Mouse (Mus musculus) adrenal gland, postnatal 4 days (tissue): ENCODE measurements around the gene Cntd1. TPM values are rescaled to one million over a fixed set of nuclear protein-coding genes. Genes with fewer than 3 reads are reported as not detected.
A peak's percentile ranks its signal among the peaks of the same experiment; 100 is the strongest.

ENCODE experiments used
- DNase-seq, 2 experiments: peaks; one replicate each; pipeline ENCODE4 v3.0.0; 2021 to 2022; ENCODE audit warnings: low spot score in 2 of 2, mixed read lengths in 2 of 2
- total RNA-seq, 2 experiments: library from RNA; stranded (reverse); gene quantifications; 2 replicates each; pipeline ENCODE4 v1.2.3; 2021

The Cntd1 gene
- total RNA-seq, 2 experiments from 2014 or later, result 1.1 to 1.3 TPM

GRCm38 (mm10) chr11:101253613-101254389 is 25.0 kb upstream of the Cntd1 start, which contains the start of gene Vps25:
Gene Vps25 (plus strand): TSS chr11:101253707.
- peak; percentile 60 to 76 for DNase-seq

GRCm38 (mm10) chr11:101255826-101256775 is 22.7 kb upstream of the Cntd1 start:
- no peak for DNase-seq

DNA sequence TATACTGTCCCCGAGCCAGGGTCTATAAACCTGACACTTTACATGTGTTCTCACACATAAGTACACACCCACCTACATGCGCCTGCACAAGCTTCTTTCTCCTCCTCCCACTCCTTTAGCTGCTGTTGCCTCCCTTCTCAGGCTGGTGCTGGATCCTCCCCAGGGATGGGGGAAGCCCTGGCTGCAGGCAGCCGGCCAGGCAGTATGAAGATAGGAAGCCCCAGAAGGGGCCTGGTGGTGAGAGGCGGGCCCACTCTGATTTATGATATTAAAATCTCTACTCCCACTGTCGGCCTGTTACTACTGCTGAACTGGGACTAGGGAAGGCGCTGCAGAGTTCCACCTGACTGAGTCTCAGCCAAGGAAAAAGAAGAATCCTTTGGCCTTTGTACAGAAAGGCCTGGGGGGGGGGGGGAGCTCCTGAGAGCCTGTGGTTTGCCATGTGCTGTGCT is 19.5 kb upstream of the Cntd1 start:
- DNase-seq, result no peak

- DNase-seq, result peak in 1 of 2 experiments; percentile 37
Observed at GRCm38 (mm10) chr11:101259948-101260825, 18.6 kb upstream of the Cntd1 start, which contains the start of gene Wnk4. Gene Wnk4 (plus strand): TSS chr11:101260567.

GRCm38 (mm10) chr11:101260826-101261380 is 17.9 kb upstream of the Cntd1 start:
- no peak for DNase-seq

DNA sequence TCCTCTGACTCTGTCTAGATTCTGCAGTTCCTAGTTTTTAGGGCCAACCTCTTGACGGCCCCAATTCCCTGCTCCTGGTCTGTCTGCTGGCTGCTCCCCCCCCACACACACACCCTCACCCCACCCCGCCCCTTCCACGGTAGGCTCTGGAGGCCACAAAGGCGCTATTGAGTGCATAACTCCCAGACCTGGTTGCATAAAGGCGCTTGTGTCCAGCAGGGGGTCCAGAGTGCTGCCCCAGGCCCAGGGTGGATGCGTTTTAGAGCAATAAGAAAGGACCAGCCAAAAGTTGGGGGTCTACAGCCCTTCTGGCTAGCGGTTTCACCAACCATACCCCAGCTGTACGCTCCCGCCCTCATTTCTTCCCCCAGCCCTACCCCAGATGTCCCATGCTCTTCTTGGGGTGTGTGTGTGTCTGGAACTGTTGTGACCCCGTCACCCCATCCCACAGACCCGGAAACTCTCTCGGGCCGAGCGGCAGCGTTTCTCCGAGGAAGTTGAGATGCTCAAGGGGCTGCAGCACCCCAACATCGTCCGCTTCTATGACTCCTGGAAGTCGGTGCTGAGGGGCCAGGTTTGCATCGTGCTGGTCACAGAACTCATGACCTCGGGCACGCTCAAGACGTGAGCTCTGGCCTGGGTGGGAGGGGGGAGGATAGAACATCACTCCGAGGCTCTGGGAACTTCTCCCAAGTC is 16.4 kb upstream of the Cntd1 start:
- no peak for DNase-seq

DNA sequence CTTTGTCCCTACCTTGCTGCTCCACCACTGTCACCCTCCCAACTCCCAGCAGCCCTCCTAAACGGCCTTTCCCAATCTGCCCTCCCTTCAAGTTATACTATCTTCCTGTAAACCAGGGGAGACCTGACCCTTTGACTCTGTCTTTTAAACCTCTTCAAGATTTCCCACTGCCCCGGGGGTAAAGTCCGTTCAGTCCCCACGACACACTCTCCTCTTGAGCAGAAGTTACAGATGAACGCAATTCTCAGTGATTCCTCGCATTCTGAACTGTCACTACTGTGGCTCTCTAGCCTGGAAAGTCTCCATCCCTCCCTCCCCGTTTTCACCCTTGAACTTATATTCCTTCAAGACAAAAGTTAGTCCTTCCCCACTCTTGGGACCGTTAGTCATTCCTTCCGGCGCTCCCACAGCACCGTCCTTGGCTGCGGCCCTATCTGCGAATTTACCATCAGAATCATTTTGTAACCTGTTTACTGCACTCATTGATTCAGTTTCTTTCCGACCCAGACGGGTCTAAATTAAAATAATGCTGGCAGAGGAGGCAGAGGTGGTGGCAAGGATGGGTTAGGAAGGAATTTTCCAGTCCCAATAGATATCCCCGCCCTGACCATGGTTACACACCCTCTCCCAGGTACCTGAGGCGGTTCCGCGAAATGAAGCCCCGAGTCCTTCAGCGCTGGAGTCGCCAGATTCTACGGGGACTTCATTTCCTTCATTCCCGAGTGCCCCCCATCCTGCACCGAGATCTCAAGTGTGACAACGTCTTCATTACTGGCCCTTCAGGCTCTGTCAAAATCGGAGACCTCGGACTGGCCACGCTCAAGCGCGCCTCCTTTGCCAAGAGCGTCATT is 15.4 kb upstream of the Cntd1 start:
- DNase-seq, result no peak

DNA sequence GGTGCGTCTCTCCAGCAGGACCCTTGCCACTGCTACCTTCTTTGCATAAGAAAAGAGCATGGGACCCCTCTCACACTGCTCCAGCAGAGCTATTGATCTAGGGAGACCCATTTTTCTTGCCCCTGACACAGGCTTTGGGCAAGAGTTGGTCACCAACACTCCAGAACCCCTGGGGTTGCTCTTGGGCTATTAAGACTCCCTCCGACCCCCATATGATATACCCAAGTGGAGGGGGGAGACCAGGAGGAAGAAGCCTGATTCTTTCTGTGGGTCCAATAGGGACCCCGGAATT is 14.9 kb upstream of the Cntd1 start:
- no peak for DNase-seq

- no peak for DNase-seq
Observed at GRCm38 (mm10) chr11:101264954-101265471, 13.8 kb upstream of the Cntd1 start.

DNA sequence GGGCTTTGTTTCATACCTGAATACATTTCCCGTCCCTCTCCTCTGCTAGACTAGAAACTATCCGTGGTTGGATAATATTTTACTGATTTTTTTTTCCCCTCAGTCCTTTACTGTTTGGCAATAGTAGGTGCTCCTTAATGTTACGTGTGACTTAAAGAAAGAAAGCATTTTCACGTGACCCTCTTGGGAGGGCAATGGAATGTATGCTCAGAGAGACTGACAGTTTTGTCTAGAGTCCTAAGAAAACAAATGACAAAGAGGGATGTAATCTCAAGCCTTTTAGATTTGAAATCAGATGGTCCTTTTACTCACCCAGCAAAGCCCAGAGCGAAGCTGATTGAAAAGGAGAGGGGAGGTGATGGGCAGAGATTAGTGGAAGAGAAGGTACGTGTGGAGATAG is 12.9 kb upstream of the Cntd1 start:
- DNase-seq, result no peak

DNA sequence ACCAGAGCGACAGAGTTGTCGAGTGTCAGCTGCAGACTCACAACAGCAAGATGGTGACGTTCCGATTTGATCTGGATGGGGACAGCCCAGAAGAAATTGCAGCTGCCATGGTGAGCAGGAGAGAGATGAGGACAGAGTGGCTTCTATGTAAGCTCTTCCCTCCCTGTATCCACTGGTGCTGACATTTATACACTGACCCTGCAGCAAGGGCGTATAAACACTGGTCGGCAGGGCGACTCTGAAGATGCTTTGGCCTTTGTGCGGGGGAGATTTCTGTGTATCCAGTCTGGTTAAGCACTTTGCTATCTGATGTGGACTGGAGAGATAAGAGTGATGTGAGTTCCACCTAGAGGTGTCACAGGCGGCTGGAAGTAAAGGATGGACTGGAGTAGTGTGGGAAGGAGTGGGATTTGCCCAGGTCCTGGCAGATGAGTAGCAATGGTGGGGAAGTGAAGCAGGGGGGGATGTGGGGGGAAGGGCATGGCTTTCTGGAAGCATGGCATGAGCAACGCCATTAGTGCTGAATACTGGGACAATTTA is 9.2 kb upstream of the Cntd1 start:
- DNase-seq, result no peak

DNA sequence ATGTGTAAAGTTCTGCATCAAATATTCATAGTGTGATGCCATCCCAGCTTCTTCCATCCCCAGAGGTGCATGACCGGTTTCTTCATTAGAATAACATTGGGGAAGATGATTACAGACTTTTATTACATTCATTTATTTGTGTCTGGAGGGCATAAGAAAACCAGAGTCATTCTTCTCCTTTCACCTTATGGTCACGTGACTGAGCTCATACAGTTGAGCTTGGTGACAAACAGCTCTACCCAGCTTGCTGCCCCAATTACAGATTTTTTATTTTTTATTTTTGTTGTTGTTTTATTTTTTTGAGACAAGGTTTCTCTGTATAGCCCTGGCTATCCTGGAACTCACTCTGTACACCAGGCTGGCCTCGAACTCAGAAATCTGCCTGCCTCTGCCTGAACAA is 6.4 kb upstream of the Cntd1 start:
- DNase-seq, result no peak

GRCm38 (mm10) chr11:101275309-101275708 is 3.5 kb upstream of the Cntd1 start:
- no peak for DNase-seq

- DNase-seq, result no peak
Observed at GRCm38 (mm10) chr11:101276319-101277070, 2.3 kb upstream of the Cntd1 start.

DNA sequence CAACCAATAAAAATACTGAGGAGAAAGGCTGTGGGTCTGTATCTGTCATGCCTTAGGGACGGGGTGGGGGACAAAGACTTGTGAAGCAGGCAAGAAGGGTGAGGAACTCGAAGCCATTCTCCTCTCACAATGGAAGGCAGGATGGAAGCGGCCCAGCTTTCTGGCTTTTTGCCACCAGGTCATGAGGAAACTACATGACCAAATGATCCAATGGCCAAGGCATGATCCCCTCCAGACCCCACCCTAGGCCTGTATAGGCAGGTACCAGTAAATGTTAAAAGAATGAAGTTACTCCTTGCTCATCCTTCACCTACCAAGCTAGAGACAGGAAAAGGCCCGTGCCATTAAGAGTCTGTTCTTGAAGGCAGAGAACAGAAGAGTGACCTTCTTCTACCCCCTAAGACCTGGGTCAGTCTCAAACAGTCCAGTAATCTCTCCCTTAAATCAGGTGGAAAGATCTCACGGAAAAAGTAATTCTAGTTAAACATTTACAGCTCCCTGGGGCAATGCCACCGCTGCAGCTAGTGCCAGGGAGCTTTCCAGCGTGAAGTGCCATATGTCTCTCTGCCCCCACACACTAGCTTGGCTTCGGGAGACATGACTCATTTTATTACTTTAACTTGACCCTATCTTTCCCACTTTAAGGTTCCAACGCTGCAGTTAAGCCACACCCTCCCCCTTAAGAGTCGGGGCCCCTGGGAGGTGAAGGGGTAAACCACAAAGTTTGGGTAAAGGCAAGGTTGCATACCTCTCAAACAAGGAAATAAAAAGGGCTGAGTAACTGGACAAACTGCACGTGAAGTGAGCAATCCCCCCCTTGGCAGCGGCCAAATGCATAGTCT is 1.2 kb upstream of the Cntd1 start:
- no peak for DNase-seq

GRCm38 (mm10) chr11:101279193-101279569 is 369 bp downstream of the Cntd1 start:
- DNase-seq, result no peak

- DNase-seq, result no peak
Observed at GRCm38 (mm10) chr11:101280837-101281236, 2.0 kb downstream of the Cntd1 start.
